Mouse (Mus musculus) ES-Bruce4 (cell line): ENCODE data around the gene Glrx2.

Experiments
- CTCF ChIP-seq: IDR thresholded peaks from one replicate; pipeline ENCODE4 v1.8.1; 2011; ENCODE audit warnings: low read depth, low read length
- POLR2A ChIP-seq: IDR thresholded peaks from one replicate; pipeline ENCODE4 v1.8.1; 2011; ENCODE audit warnings: low read length; ENCODE audit not compliant: insufficient read depth

- TF ChIP-seq POLR2A (no peak), CTCF (no peak)
Observed at GRCm38 (mm10) chr1:143738811-143739210, 22.7 kb downstream of the Glrx2 start.
